Mouse (Mus musculus) liver, postnatal 0 days (tissue): Measurements from ENCODE around the gene Adora2a.

Source experiments
- CTCF ChIP-seq: sonication (generic); IDR thresholded peaks from 2 replicates; pipeline ENCODE4 v1.5.1; 2016; ENCODE audit warnings: antibody characterized with exemption, low read depth
- EP300 ChIP-seq: IDR thresholded peaks from 2 replicates; pipeline ENCODE4 v1.6.1; 2016; ENCODE audit warnings: antibody characterized with exemption, low read depth, mild to moderate bottlenecking

GRCm38 (mm10) chr10:75332268-75332667 lies 15.6 kb downstream of the Adora2a start:
- no peak for TF ChIP-seq CTCF
- no peak for TF ChIP-seq EP300
